Mouse (Mus musculus) lung, embryonic 15.5 days (tissue): ENCODE measurements at regions not wholly inside any gene's neighbourhood (a gene's known extent, or its start where the extent isn't known, plus 50 kb on each side); places are given as distances from the start of the nearest gene placed in this dataset.

ENCODE experiments used
- ATAC-seq: fragments of 200-750 bp; cut with Nextera tagmentation; 2 replicates; pipeline ENCODE4 v1.8.0; 2017; ENCODE audit warnings: moderate number of reproducible peaks, borderline replicate concordance; ENCODE audit not compliant: low FRiP score, low TSS enrichment; ENCODE audit errors: extremely low read depth
- H3K27ac ChIP-seq: fragments of 300-500 bp; sonication (generic); 2 replicates; pipeline ENCODE4 v1.5.1; 2015; ENCODE audit warnings: moderate library complexity, mild to moderate bottlenecking, inconsistent platforms
- H3K27me3 ChIP-seq: fragments of 300-500 bp; sonication (generic); 2 replicates; pipeline ENCODE4 v1.6.1; 2015; ENCODE audit warnings: inconsistent platforms
- H3K36me3 ChIP-seq: fragments of 300-500 bp; sonication (generic); 2 replicates; pipeline ENCODE4 v1.6.1; 2015; ENCODE audit warnings: inconsistent platforms
- H3K4me1 ChIP-seq: fragments of 300-500 bp; sonication (generic); 2 replicates; pipeline ENCODE4 v1.6.1; 2015; ENCODE audit warnings: inconsistent platforms
- H3K4me2 ChIP-seq: fragments of 300-500 bp; sonication (generic); 2 replicates; pipeline ENCODE4 v1.6.1; 2015; ENCODE audit warnings: inconsistent platforms, mild to moderate bottlenecking, moderate library complexity
- H3K4me3 ChIP-seq: fragments of 300-500 bp; sonication (generic); 2 replicates; pipeline ENCODE4 v1.5.1; 2015; ENCODE audit warnings: mild to moderate bottlenecking, inconsistent platforms
- H3K9ac ChIP-seq: fragments of 300-500 bp; sonication (generic); 2 replicates; pipeline ENCODE4 v1.6.1; 2015; ENCODE audit warnings: inconsistent platforms
- H3K9me3 ChIP-seq: fragments of 300-500 bp; sonication (generic); 2 replicates; pipeline ENCODE4 v1.6.1; 2016; ENCODE audit warnings: inconsistent platforms
- WGBS: fragments of 180-500 bp; shearing (Covaris S2); methylation state at CpG from one replicate; pipeline ENCODE4 v1.1.7; 2015; 5-methylcytosine and 5-hydroxymethylcytosine counted together

GRCm38 (mm10) chr12:79890887-79891286 is 221.9 kb downstream of the Zfp36l1 start:
- H3K4me3 ChIP-seq = no peak overlapping the region
- H3K36me3 ChIP-seq = no peaks in the 10 kb centered on the region
- 0 out of 2 replicates have a peak, but pooled peaks have one; percentile 39 for ATAC-seq
- no peak overlapping the region for H3K9ac ChIP-seq
- H3K27me3 ChIP-seq = no peaks in the 10 kb centered on the region
- H3K27ac ChIP-seq = peak overlapping the region; percentile 44; the same call in 1 of the 2 replicates
- H3K4me2 ChIP-seq = no peak overlapping the region
- WGBS = 26% methylated on average over 4 of the region's 4 CpGs
- H3K4me1 ChIP-seq = peaks cover 50% of the 10 kb centered on the region
- no peaks in the 10 kb centered on the region for H3K9me3 ChIP-seq

GRCm38 (mm10) chr12:79890291-79890690 is 222.5 kb downstream of the Zfp36l1 start:
- 90% methylated on average over 7 of the region's 7 CpGs for WGBS
- Histone ChIP-seq H3K27ac (peak overlapping the region; percentile 44; the same call in 1 of the 2 replicates), H3K36me3 (no peaks in the 10 kb centered on the region), H3K27me3 (no peaks in the 10 kb centered on the region), H3K4me1 (peaks cover 50% of the 10 kb centered on the region), H3K4me2 (no peak overlapping the region), H3K4me3 (no peak overlapping the region), H3K9ac (no peak overlapping the region), H3K9me3 (no peaks in the 10 kb centered on the region)
- no peak for ATAC-seq

GRCm38 (mm10) chr12:79888812-79889211 is 224.0 kb downstream of the Zfp36l1 start:
- H3K4me3 ChIP-seq = no peak overlapping the region
- H3K9me3 ChIP-seq = no peaks in the 10 kb centered on the region
- 89% methylated on average over 4 of the region's 4 CpGs for WGBS
- H3K9ac ChIP-seq = no peak overlapping the region
- no peaks in the 10 kb centered on the region for H3K27me3 ChIP-seq
- peaks cover 45% of the 10 kb centered on the region for H3K4me1 ChIP-seq
- no peaks in the 10 kb centered on the region for H3K36me3 ChIP-seq
- ATAC-seq = no peak
- no peak overlapping the region for H3K27ac ChIP-seq
- no peak overlapping the region for H3K4me2 ChIP-seq

GRCm38 (mm10) chr12:79888086-79888485 is 224.7 kb downstream of the Zfp36l1 start:
- H3K27me3 ChIP-seq = no peaks in the 10 kb centered on the region
- ATAC-seq = no peak
- H3K9me3 ChIP-seq = no peaks in the 10 kb centered on the region
- no peak overlapping the region for H3K4me3 ChIP-seq
- WGBS = 80% methylated on average over 4 of the region's 4 CpGs
- H3K27ac ChIP-seq = peak overlapping the region; percentile 65
- H3K36me3 ChIP-seq = no peaks in the 10 kb centered on the region
- no peak overlapping the region for H3K9ac ChIP-seq
- peaks cover 45% of the 10 kb centered on the region for H3K4me1 ChIP-seq
- H3K4me2 ChIP-seq = no peak overlapping the region

GRCm38 (mm10) chr12:79887225-79887886 is 225.5 kb downstream of the Zfp36l1 start:
- ATAC-seq = peak; percentile 90
- Histone ChIP-seq H3K9me3 (no peaks in the 10 kb centered on the region), H3K4me2 (no peak overlapping the region), H3K4me3 (no peak overlapping the region), H3K36me3 (no peaks in the 10 kb centered on the region), H3K27ac (peak overlapping the region; percentile 65), H3K27me3 (no peaks in the 10 kb centered on the region), H3K4me1 (peaks cover 46% of the 10 kb centered on the region), H3K9ac (no peak overlapping the region)
- WGBS = 24% methylated on average over 12 of the region's 12 CpGs

GRCm38 (mm10) chr12:79886494-79886893 is 226.3 kb downstream of the Zfp36l1 start:
- no peaks in the 10 kb centered on the region for H3K36me3 ChIP-seq
- H3K4me2 ChIP-seq = no peak overlapping the region
- peaks cover 50% of the 10 kb centered on the region for H3K4me1 ChIP-seq
- H3K4me3 ChIP-seq = no peak overlapping the region
- H3K9ac ChIP-seq = no peak overlapping the region
- no peaks in the 10 kb centered on the region for H3K27me3 ChIP-seq
- ATAC-seq = no peak
- no peaks in the 10 kb centered on the region for H3K9me3 ChIP-seq
- WGBS = 64% methylated on average over 3 of the region's 3 CpGs
- peak overlapping the region; percentile 65 for H3K27ac ChIP-seq

- Histone ChIP-seq H3K4me1 (peaks cover 54% of the 10 kb centered on the region), H3K27ac (no peak overlapping the region), H3K9ac (no peak overlapping the region), H3K27me3 (no peaks in the 10 kb centered on the region), H3K36me3 (no peaks in the 10 kb centered on the region), H3K9me3 (no peaks in the 10 kb centered on the region), H3K4me2 (no peak overlapping the region), H3K4me3 (no peak overlapping the region)
- ATAC-seq = no peak
- WGBS = 92% methylated on average over 2 of the region's 2 CpGs
Measured at GRCm38 (mm10) chr12:79885286-79885685, 227.5 kb downstream of the Zfp36l1 start.

- Histone ChIP-seq H3K4me1 (peaks cover 67% of the 10 kb centered on the region), H3K9ac (no peak overlapping the region), H3K9me3 (no peaks in the 10 kb centered on the region), H3K27me3 (no peaks in the 10 kb centered on the region), H3K27ac (no peak overlapping the region), H3K4me2 (no peak overlapping the region), H3K36me3 (no peaks in the 10 kb centered on the region), H3K4me3 (no peak overlapping the region)
- no peak for ATAC-seq
- WGBS = 79% methylated on average over 4 of the region's 4 CpGs
Measured at GRCm38 (mm10) chr12:79883651-79884050, 229.2 kb downstream of the Zfp36l1 start.

GRCm38 (mm10) chr12:79880751-79881261 is 232.0 kb downstream of the Zfp36l1 start:
- H3K4me3 ChIP-seq = no peak overlapping the region
- peak overlapping the region; percentile 38 for H3K4me2 ChIP-seq
- WGBS = 13% methylated on average over 18 of the region's 18 CpGs
- H3K9ac ChIP-seq = no peak overlapping the region
- H3K9me3 ChIP-seq = no peaks in the 10 kb centered on the region
- no peaks in the 10 kb centered on the region for H3K27me3 ChIP-seq
- H3K36me3 ChIP-seq = no peaks in the 10 kb centered on the region
- no peak; the same call in 1 of the 2 replicates for ATAC-seq
- peak overlapping the region; percentile 82 for H3K27ac ChIP-seq
- peaks cover 51% of the 10 kb centered on the region for H3K4me1 ChIP-seq

GRCm38 (mm10) chr12:79880346-79880745 is 232.5 kb downstream of the Zfp36l1 start:
- ATAC-seq = peak; percentile 7; the same call in 1 of the 2 replicates
- H3K4me1 ChIP-seq = peaks cover 46% of the 10 kb centered on the region

GRCm38 (mm10) chr12:79879918-79880273 is 232.9 kb downstream of the Zfp36l1 start:
- Histone ChIP-seq H3K4me3 (no peak overlapping the region), H3K9ac (no peak overlapping the region), H3K4me2 (no peak overlapping the region), H3K36me3 (no peaks in the 10 kb centered on the region), H3K4me1 (peaks cover 46% of the 10 kb centered on the region), H3K9me3 (no peaks in the 10 kb centered on the region), H3K27ac (peak overlapping the region; percentile 82), H3K27me3 (no peaks in the 10 kb centered on the region)
- ATAC-seq = peak; percentile 28
- WGBS = 39% methylated on average over 9 of the region's 9 CpGs

More at GRCm38 (mm10) chr12:79880346-79880745, 232.5 kb downstream of the Zfp36l1 start:
- peak overlapping the region; percentile 82 for H3K27ac ChIP-seq
- H3K27me3 ChIP-seq = no peaks in the 10 kb centered on the region
- H3K9ac ChIP-seq = no peak overlapping the region
- H3K9me3 ChIP-seq = no peaks in the 10 kb centered on the region
- H3K4me2 ChIP-seq = peak overlapping the region; percentile 38; the same call in 1 of the 2 replicates
- H3K36me3 ChIP-seq = no peaks in the 10 kb centered on the region
- 40% methylated on average over 4 of the region's 4 CpGs for WGBS
- H3K4me3 ChIP-seq = no peak overlapping the region

- whole genome bisulfite sequencing = 19% methylated on average over 15 of the region's 15 CpGs
Measured at GRCm38 (mm10) chr12:79879093-79879917, 233.5 kb downstream of the Zfp36l1 start.

More at GRCm38 (mm10) chr12:79879093-79879917, 233.5 kb downstream of the Zfp36l1 start:
- no peaks in the 10 kb centered on the region for H3K9me3 ChIP-seq
- H3K9ac ChIP-seq = no peak overlapping the region
- H3K27ac ChIP-seq = peak overlapping the region; percentile 82
- no peak overlapping the region for H3K4me2 ChIP-seq
- peaks cover 46% of the 10 kb centered on the region for H3K4me1 ChIP-seq
- no peaks in the 10 kb centered on the region for H3K36me3 ChIP-seq
- peak; percentile 85 for ATAC-seq
- no peak overlapping the region for H3K4me3 ChIP-seq
- H3K27me3 ChIP-seq = no peaks in the 10 kb centered on the region
